Mouse (Mus musculus): Measurements from ENCODE around the gene Mpp5. TPM values are rescaled to one million over a fixed set of nuclear protein-coding genes. Genes with fewer than 3 reads are reported as not detected.

Mpp5 gene
- polyA plus RNA-seq, 1 experiment from 2014 or later = 15.0 TPM

DNA sequence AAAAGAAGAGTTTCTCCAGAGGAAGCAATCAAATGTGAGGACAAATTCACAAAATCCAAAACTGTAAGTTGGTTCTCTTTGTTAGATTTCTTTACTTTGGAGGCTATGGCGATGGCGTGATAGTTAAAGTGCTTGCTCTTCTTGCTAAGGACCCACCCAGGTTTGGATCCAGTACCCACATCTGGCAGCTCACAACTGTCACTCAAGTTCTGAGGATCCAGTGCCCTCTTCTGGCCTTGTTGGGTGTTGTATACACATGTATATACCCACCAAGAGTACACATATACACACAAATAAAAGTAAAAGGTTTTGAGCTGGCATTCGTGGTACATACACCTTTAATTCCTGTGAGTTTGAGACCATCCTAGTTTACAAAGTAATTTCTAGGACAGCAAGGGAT lies 125.9 kb downstream of the Mpp5 start:
- no peaks in the 10 kb centered on the region for H3K9me3 ChIP-seq (ENCODE audit: control insufficient read depth, low read length)
- H3K9ac ChIP-seq (ENCODE audit: low read length) = no peak overlapping the region
- peaks cover 76% of the 10 kb centered on the region for H3K36me3 ChIP-seq (ENCODE audit: control insufficient read depth, insufficient read depth, low read length)
- no peak for ATAC-seq (ENCODE audit: insufficient number of reproducible peaks, insufficient read depth, low FRiP score, low read depth)
- H3K4me1 ChIP-seq (ENCODE audit: control insufficient read depth in 2 of 2, insufficient read depth in 2 of 2, low read length in 2 of 2) = no peaks in the 10 kb centered on the region
- no peak overlapping the region for H3K4me2 ChIP-seq (ENCODE audit: low read length)
- no peak overlapping the region for H3K27ac ChIP-seq (replicated peaks in 1 of 2; ENCODE audit: control insufficient read depth in 1 of 2, insufficient read depth in 1 of 2, low read depth in 2 of 2, low read length in 2 of 2)
- no peak overlapping the region for H3K4me3 ChIP-seq (ENCODE audit: control insufficient read depth in 1 of 2, insufficient read depth in 1 of 2, low read depth in 1 of 2, low read length in 2 of 2)
- H3K27me3 ChIP-seq (ENCODE audit: control insufficient read depth, insufficient read depth, low read length) = no peaks in the 10 kb centered on the region
- 97% methylated on average over 3 of the region's 3 CpGs for WGBS

DNA sequence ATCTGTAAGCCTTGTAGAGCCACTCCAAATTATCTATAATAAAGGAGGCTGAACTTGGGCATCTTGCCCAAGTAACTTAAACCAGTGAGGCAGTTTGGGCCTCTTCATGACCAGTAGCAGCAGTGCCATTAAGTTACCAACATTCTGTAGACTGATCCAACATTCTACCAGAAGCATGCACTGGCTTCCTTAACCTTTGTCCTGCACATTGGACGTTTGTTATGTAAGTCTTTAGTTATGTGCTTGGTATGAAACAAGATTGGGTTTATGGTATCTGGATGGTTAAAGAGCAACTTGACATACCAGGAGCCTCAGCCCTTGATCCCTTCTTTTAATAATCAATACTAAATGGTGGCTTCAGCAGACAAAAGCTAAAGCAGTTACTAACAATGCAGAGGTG lies 141.4 kb downstream of the Mpp5 start:
- H3K9ac ChIP-seq (ENCODE audit: low read length) = no peak overlapping the region
- H3K9me3 ChIP-seq (ENCODE audit: control insufficient read depth, low read length) = peaks cover 5% of the 10 kb centered on the region; the same call in 1 of the 2 replicates
- ATAC-seq (ENCODE audit: insufficient number of reproducible peaks, insufficient read depth, low FRiP score, low read depth) = no peak
- peaks cover 25% of the 10 kb centered on the region for H3K36me3 ChIP-seq (ENCODE audit: control insufficient read depth, insufficient read depth, low read length)
- 63% methylated on average over 1 of the region's 1 CpGs for WGBS
- no peaks in the 10 kb centered on the region for H3K27me3 ChIP-seq (ENCODE audit: control insufficient read depth, insufficient read depth, low read length)
- H3K4me3 ChIP-seq (ENCODE audit: control insufficient read depth in 1 of 2, insufficient read depth in 1 of 2, low read depth in 1 of 2, low read length in 2 of 2) = no peak overlapping the region
- H3K4me1 ChIP-seq (ENCODE audit: control insufficient read depth in 2 of 2, insufficient read depth in 2 of 2, low read length in 2 of 2) = peaks cover 0 to 14% of the 10 kb centered on the region in 2 experiments; a peak in 3 of 4 replicates
- H3K27ac ChIP-seq (replicated peaks in 1 of 2; ENCODE audit: control insufficient read depth in 1 of 2, insufficient read depth in 1 of 2, low read depth in 2 of 2, low read length in 2 of 2) = no peak overlapping the region
- no peak overlapping the region for H3K4me2 ChIP-seq (ENCODE audit: low read length)

Other genes starting within 250 kb of the Mpp5 start
- gene Fam71d, start 57.4 kb upstream of the Mpp5 start, polyA plus RNA-seq (2014; fragmentation: Nextera tagmentation; extraction: Ambion mirVana) = not detected in 2 replicates
- gene Atp6v1d, start 112.7 kb downstream of the Mpp5 start, polyA plus RNA-seq (2014; fragmentation: Nextera tagmentation; extraction: Ambion mirVana) = 73.9 and 82.8 TPM in 2 replicates
- 131 and 139 TPM in 2 replicates for gene Eif2s1, start 112.9 kb downstream of the Mpp5 start, polyA plus RNA-seq (2014; fragmentation: Nextera tagmentation; extraction: Ambion mirVana)
- 2.1 and 2.5 TPM in 2 replicates for gene Plek2, start 158.1 kb downstream of the Mpp5 start, polyA plus RNA-seq (2014; fragmentation: Nextera tagmentation; extraction: Ambion mirVana)

Data from heart, embryonic 14.5 days (tissue).